Mouse (Mus musculus): ENCODE results near the gene Six3. TPM values are rescaled to one million over a fixed set of nuclear protein-coding genes. Genes with fewer than 3 reads are reported as not detected.

The Six3 gene
- polyA plus RNA-seq, 1 experiment from 2014 or later: 13.1 TPM

- H3K4me1 ChIP-seq: peaks cover 73% of the 10 kb centered on the region
- 7% methylated on average over 3 of the region's 3 CpGs for WGBS
- peak; percentile 15 for DNase-seq (ENCODE audit: extremely low spot score, low spot score)
Observed at GRCm38 (mm10) chr17:85606463-85606862, 6.9 kb upstream of the Six3 start.

GRCm38 (mm10) chr17:85607556-85608365 is 5.6 kb upstream of the Six3 start:
- peak overlapping the region; percentile 44 for H3K4me3 ChIP-seq
- 2% methylated on average over 41 of the region's 41 CpGs for WGBS
- H3K36me3 ChIP-seq (replicated peaks): peaks cover 7% of the 10 kb centered on the region; the same call in 1 of the 2 replicates

More at GRCm38 (mm10) chr17:85606463-85606862, 6.9 kb upstream of the Six3 start:
- Histone ChIP-seq H3K9me3 (no peaks in the 10 kb centered on the region), H3K27me3 (ENCODE audit: poor library complexity, severe bottlenecking) (peaks cover 98% of the 10 kb centered on the region), H3K27ac (no peak overlapping the region), H3K36me3 (replicated peaks) (peaks cover 5% of the 10 kb centered on the region; the same call in 1 of the 2 replicates), H3K4me3 (no peak overlapping the region)

GRCm38 (mm10) chr17:85608366-85609093 is 4.9 kb upstream of the Six3 start:
- H3K27me3 ChIP-seq (ENCODE audit: poor library complexity, severe bottlenecking): peaks cover 98% of the 10 kb centered on the region
- H3K4me1 ChIP-seq: peaks cover 78% of the 10 kb centered on the region
- H3K4me3 ChIP-seq: peak overlapping the region; percentile 44
- no peaks in the 10 kb centered on the region for H3K9me3 ChIP-seq
- DNase-seq (ENCODE audit: extremely low spot score, low spot score): peak; percentile 73
- H3K27ac ChIP-seq: peak overlapping the region; percentile 88
- peaks cover 7% of the 10 kb centered on the region; the same call in 1 of the 2 replicates for H3K36me3 ChIP-seq (replicated peaks)
- under 1% methylated on average over 42 of the region's 42 CpGs for WGBS

More at GRCm38 (mm10) chr17:85607556-85608365, 5.6 kb upstream of the Six3 start:
- peak; percentile 62 for DNase-seq (ENCODE audit: extremely low spot score, low spot score)
- H3K27me3 ChIP-seq (ENCODE audit: poor library complexity, severe bottlenecking): peaks cover 98% of the 10 kb centered on the region
- H3K4me1 ChIP-seq: peaks cover 73% of the 10 kb centered on the region
- H3K9me3 ChIP-seq: no peaks in the 10 kb centered on the region
- peak overlapping the region; percentile 88 for H3K27ac ChIP-seq

GRCm38 (mm10) chr17:85609094-85609425 is 4.3 kb upstream of the Six3 start:
- no peak for DNase-seq (ENCODE audit: extremely low spot score, low spot score)
- H3K27ac ChIP-seq: peak overlapping the region; percentile 88
- peaks cover 100% of the 10 kb centered on the region for H3K27me3 ChIP-seq (ENCODE audit: poor library complexity, severe bottlenecking)
- WGBS: under 1% methylated on average over 13 of the region's 13 CpGs
- no peaks in the 10 kb centered on the region for H3K9me3 ChIP-seq
- peaks cover 7% of the 10 kb centered on the region; the same call in 1 of the 2 replicates for H3K36me3 ChIP-seq (replicated peaks)
- peaks cover 84% of the 10 kb centered on the region for H3K4me1 ChIP-seq
- H3K4me3 ChIP-seq: peak overlapping the region; percentile 44

GRCm38 (mm10) chr17:85609621-85610392 is 3.6 kb upstream of the Six3 start:
- peaks cover 7% of the 10 kb centered on the region; the same call in 1 of the 2 replicates for H3K36me3 ChIP-seq (replicated peaks)
- H3K4me3 ChIP-seq: peak overlapping the region; percentile 44
- H3K27me3 ChIP-seq (ENCODE audit: poor library complexity, severe bottlenecking): peaks cover 100% of the 10 kb centered on the region
- no peak for DNase-seq (ENCODE audit: extremely low spot score, low spot score)
- 23% methylated on average over 13 of the region's 13 CpGs for WGBS
- H3K27ac ChIP-seq: peak overlapping the region; percentile 88; the same call in 1 of the 2 replicates
- peaks cover 88% of the 10 kb centered on the region for H3K4me1 ChIP-seq
- no peaks in the 10 kb centered on the region for H3K9me3 ChIP-seq

- Histone ChIP-seq H3K9me3 (no peaks in the 10 kb centered on the region), H3K4me1 (peaks cover 90% of the 10 kb centered on the region), H3K27ac (peak overlapping the region; percentile 40; the same call in 1 of the 2 replicates), H3K4me3 (0 out of 2 replicates have a peak overlapping the region, but pooled peaks have one; percentile 8), H3K36me3 (replicated peaks) (peaks cover 7% of the 10 kb centered on the region; the same call in 1 of the 2 replicates), H3K27me3 (ENCODE audit: poor library complexity, severe bottlenecking) (peaks cover 100% of the 10 kb centered on the region)
- 20% methylated on average over 11 of the region's 11 CpGs for WGBS
- DNase-seq (ENCODE audit: extremely low spot score, low spot score): no peak
Observed at GRCm38 (mm10) chr17:85610393-85611115, 2.9 kb upstream of the Six3 start.

- WGBS: 25% methylated on average over 19 of the region's 19 CpGs
- DNase-seq (ENCODE audit: extremely low spot score, low spot score): peak; percentile 34
- Histone ChIP-seq H3K9me3 (no peaks in the 10 kb centered on the region), H3K4me3 (peak overlapping the region; percentile 76), H3K36me3 (replicated peaks) (peaks cover 7% of the 10 kb centered on the region; the same call in 1 of the 2 replicates), H3K27me3 (ENCODE audit: poor library complexity, severe bottlenecking) (peaks cover 100% of the 10 kb centered on the region), H3K4me1 (peaks cover 91% of the 10 kb centered on the region), H3K27ac (peak overlapping the region; percentile 95)
Observed at GRCm38 (mm10) chr17:85611521-85612515, 1.6 kb upstream of the Six3 start.

- Histone ChIP-seq H3K36me3 (replicated peaks) (peaks cover 7% of the 10 kb centered on the region; the same call in 1 of the 2 replicates), H3K27me3 (ENCODE audit: poor library complexity, severe bottlenecking) (peaks cover 100% of the 10 kb centered on the region), H3K9me3 (no peaks in the 10 kb centered on the region), H3K27ac (peak overlapping the region; percentile 95), H3K4me3 (peak overlapping the region; percentile 76), H3K4me1 (peaks cover 92% of the 10 kb centered on the region)
- DNase-seq (ENCODE audit: extremely low spot score, low spot score): peak; percentile 55
- 3% methylated on average over 31 of the region's 31 CpGs for WGBS
Observed at GRCm38 (mm10) chr17:85612526-85613265, 712 bp upstream of the Six3 start.

GRCm38 (mm10) chr17:85614011-85614721 is 758 bp downstream of the Six3 start:
- peaks cover 100% of the 10 kb centered on the region for H3K27me3 ChIP-seq (ENCODE audit: poor library complexity, severe bottlenecking)
- under 1% methylated on average over 30 of the region's 30 CpGs for WGBS
- H3K4me1 ChIP-seq: peaks cover 92% of the 10 kb centered on the region
- H3K9me3 ChIP-seq: no peaks in the 10 kb centered on the region
- H3K36me3 ChIP-seq (replicated peaks): peaks cover 7% of the 10 kb centered on the region; the same call in 1 of the 2 replicates
- peak overlapping the region; percentile 76 for H3K4me3 ChIP-seq
- DNase-seq (ENCODE audit: extremely low spot score, low spot score): peak; percentile 45
- H3K27ac ChIP-seq: peak overlapping the region; percentile 95
